Mouse (Mus musculus) monocyte, adult 2 months (primary cell): Measurements from ENCODE around the gene Ppp2r3a.
A peak's percentile ranks its signal among the peaks of the same experiment; 100 is the strongest.

Experiments
- DNase-seq, 2 experiments: peaks; one replicate each; pipeline ENCODE4 v3.0.0; 2022; ENCODE audit warnings: low spot score in 2 of 2, low read depth in 1 of 2

Gene Ppp2r3a

DNA sequence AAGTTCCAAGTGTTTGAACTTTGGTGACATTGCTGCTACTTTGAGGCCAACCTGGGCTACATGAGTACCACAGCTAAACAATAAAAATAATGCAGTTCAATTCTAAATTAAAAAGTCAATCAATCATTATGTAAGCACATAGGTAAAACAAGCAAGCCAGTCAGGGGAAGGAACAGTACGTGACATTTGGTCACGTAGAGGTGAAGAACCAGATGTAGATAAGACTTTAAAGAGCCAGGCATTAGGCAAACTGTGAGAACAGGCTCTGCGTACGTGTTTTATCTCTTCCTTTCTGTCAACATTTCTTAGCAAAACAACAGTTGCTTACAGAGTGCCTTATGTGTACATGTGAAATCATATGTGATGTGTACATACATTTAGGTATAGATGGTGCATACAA, 946 bp upstream of the Ppp2r3a start:
- no peak for DNase-seq

GRCm38 (mm10) chr9:101250981-101251643, 483 bp downstream of the Ppp2r3a start:
- DNase-seq: peak; percentile 1 to 14

GRCm38 (mm10) chr9:101250486-101250885, 1.1 kb downstream of the Ppp2r3a start:
- no peak for DNase-seq

DNA sequence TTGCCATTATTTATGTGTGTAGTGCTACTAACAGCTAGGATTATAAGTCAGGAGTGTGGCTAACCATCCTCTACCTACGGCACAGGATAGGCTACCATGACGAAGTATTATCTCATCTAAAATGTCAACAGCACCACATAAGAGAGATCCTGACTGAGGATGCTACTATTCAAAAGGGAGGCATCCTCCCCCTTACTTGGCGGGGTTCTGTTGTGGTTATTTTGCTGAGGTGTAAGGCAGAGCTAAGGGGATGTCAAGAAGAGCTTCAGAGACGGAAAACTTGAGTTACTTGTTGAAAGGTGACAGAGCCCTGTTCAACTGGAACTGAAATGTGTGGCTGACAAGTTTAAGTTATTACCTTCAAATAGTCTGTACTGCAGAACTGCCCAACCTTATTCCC, 2.0 kb downstream of the Ppp2r3a start:
- no peak for DNase-seq

DNA sequence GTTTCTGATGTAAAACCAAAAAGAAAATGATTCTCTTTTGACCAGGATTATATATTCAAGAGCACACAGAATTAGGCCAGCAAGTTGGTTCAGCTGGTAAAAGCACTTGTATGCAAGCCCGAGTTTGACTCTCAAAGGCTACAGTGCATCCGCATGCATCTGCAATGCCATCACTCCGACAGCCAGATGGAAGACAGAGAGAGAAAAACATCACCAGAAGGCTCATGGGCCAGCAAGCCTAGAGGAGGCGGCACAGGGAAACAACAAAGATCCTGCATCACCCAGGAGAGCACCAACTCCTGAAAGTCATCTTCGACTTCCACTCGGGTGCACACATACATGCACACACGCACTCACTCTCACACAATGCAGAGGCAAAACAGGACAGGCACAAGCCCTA, 4.1 kb downstream of the Ppp2r3a start:
- no peak for DNase-seq

GRCm38 (mm10) chr9:101245493-101245892, 6.1 kb downstream of the Ppp2r3a start:
- no peak for DNase-seq

- DNase-seq: no peak
These were observed 7.9 kb downstream of the Ppp2r3a start for GRCm38 (mm10) chr9:101243711-101244110.

DNA sequence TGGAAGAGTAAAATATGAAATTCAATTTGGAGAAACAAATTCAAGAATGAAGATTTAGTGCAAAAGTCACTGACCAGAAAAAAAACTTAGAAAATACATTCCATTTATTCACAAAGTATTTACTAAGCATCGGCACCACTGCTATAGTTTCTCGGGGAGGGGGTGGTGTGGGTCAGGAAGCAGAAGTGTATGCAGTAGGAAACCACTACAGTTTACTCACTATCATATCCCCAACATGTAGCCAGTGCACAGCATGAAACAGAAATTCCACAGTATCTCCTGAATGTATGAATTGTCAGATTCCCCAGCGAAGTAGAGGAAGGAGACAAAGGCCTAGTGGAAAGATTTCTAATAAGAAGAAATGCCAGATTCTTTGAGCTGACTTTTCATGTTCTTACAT, 11.4 kb downstream of the Ppp2r3a start:
- no peak for DNase-seq

DNA sequence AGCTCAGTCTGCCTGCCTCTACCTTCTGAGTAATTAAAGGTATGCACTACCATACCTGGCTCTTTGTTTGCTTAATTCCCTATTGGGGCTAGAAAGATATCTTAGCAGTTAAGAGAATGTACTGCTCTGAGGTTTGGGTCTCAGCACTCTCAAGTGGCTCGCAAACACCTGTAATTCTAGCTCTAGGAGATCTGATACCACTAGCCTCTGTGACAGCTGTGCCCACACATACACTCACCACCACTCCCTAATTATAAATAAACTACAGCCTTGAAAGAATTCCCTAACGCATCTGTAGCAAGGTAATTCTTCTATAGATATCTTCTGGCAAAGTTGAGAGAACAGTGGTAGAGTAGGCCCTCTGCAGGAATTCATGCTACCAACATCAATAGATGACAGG, 15.8 kb downstream of the Ppp2r3a start:
- DNase-seq: no peak

- no peak for DNase-seq
These were observed 19.6 kb downstream of the Ppp2r3a start for GRCm38 (mm10) chr9:101232034-101232433.

DNA sequence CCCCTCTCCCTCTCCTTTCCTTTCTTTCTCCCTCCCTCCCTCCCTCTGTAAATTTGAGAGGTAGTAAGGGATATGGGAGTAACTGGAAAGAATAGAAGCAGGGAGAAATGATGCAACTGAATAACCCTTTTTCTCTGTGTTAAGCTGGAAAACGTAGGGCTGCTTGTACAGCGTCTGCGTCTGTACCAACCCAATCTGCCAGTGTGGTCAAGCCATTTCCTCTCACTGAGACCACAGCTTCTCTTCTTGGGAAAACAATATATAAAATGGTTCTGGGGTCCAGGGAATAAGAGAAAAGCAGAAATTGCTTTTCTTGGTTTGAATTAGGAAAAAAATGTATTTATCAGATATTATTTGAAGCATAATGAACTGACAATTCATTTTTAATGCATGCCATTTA, 21.6 kb downstream of the Ppp2r3a start:
- DNase-seq: no peak

GRCm38 (mm10) chr9:101228892-101229291, 22.7 kb downstream of the Ppp2r3a start:
- no peak for DNase-seq

DNA sequence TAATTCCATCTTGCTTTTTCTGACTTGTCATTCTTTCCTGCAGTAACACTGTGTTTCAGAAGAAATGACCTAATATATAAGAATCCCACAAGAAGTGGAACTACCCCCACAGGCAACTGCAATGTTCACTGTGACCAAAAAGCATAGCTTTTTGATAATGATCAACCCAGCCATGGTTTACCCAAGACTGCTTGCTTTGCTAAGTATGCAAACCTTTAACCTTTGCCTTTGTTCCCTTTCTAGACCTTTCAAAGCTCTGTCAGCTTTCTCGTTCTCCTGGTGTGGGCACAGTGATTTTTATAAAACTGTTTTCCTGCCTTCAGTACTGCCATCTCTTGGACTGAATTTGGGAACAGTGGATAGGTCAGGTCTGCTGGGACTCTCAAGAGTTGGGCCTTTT, 43.6 kb downstream of the Ppp2r3a start:
- DNase-seq: no peak

GRCm38 (mm10) chr9:101206516-101206915, 45.1 kb downstream of the Ppp2r3a start:
- DNase-seq: no peak

DNA sequence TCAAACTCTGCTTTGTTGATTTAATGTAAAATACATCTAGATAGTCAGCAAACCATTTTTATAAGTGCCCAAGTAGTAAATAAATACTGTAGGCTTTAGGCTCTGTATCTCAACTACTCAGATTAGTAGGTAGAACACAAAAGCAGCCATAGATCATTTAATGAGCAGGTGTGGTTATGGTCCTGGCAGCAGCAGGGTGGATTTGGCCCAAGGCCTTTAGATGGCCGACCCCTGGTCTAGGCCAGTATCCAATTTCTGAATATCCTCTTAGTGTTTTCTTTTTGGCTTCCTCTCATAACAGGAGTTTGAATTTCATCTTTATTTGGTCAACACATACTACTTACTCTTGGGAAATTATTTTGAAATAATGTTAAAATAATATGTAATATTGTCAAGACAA, 46.4 kb downstream of the Ppp2r3a start:
- DNase-seq: no peak

GRCm38 (mm10) chr9:101204059-101204458, 47.5 kb downstream of the Ppp2r3a start:
- no peak for DNase-seq

DNA sequence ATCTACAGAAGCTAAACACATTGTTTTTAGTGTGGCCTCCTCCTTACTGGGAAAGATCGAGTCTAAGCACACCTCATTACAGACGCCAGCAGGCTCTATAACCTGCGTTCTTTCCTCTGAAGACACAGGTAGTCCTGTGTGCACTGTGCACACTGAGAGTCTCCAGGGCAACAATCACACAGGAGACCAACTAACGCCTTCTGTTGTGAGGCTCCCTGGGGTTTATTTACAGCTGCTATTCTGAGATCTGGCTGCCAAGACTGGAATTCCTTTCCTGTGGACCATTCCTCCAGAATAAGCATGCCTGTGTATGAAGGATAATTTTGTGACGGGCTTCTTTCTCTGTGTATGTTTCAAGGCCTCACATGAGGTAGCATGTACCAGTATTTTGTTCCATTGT, 51.0 kb downstream of the Ppp2r3a start:
- no peak for DNase-seq

GRCm38 (mm10) chr9:101198804-101199203, 52.8 kb downstream of the Ppp2r3a start:
- DNase-seq: no peak

GRCm38 (mm10) chr9:101198261-101198660, 53.3 kb downstream of the Ppp2r3a start:
- no peak for DNase-seq

DNA sequence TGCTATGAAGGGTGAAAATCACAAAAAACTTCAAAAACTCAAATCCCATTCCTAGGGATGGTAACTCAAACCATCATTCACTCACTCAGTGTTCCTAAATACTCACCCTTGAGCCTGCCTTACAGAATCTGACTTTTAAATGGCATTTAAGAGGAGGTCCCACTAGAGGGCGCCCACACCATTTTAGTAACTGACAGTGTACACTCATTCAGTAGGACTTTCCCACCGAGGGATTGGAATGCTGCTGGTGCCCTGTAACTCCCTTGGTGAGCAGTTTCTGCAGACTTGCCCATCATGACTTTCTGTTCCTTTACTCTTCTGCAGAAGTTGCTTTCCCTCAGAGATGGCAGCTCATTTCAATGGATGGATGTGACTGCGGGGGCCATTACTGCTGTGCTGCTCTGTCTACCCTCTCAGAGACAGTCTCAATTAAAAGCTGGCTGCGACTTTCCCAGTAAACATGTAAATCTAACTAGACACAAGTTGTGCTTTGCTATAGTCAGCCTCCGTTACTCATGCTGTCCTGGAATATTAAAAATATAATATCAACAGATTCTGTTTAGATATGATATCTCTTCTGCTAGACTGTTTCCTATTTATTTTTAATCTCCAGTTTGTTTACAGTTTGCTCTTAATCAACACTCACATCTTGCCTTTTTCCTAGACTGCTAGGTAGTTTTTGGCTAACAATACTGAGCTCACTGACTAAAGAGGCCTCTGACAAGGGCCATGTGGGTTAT, 69.5 kb downstream of the Ppp2r3a start:
- peak; percentile 12 to 23 for DNase-seq

- DNase-seq: no peak
These were observed 70.3 kb downstream of the Ppp2r3a start for GRCm38 (mm10) chr9:101181291-101181690.

- no peak for DNase-seq
These were observed 71.4 kb downstream of the Ppp2r3a start for GRCm38 (mm10) chr9:101180234-101180633.

DNA sequence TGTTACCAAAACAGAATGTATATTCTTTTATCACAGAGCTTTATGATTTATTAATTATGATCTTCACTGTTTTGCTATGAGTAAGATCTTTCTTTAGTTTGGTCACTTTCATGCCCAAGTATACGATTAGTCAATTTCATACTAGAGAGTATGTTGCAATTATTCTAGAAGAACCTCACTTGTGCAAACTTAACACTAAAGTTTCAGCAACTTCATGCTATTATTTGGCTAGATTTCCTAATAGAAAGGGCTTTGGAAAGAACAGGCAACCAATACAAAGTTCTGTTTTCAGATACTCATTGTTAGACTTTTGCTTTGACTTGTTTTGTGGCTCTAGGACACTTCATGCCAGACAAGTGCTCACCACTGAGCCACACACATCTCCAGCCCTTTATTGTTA, 91.0 kb downstream of the Ppp2r3a start:
- DNase-seq: no peak
